Mouse (Mus musculus): ENCODE measurements at regions not wholly inside any gene's neighbourhood (a gene's known extent, or its start where the extent isn't known, plus 50 kb on each side); places are given as distances from the start of the nearest gene placed in this dataset.

- in situ Hi-C loops (cut with MboI; ENCODE audit: low pct_unique_long_range_greater_than_20kb), result no loop called here
- peak; percentile 94 for ATAC-seq
- ChIA-PET CTCF (interaction anchor here (1.0 to 1.8 kb wide), 3 partner anchors 64 to 228 kb away, joined by 3 to 4 read pairs (median 3); no protein-coding TSS in a partner anchor), POLR2A (no interaction called here)
- peak; percentile 62 for DNase-seq (ENCODE audit: low read depth, low spot score)
- TF ChIP-seq CTCF (IDR thresholded peaks at IDR 0.05), result no peak
- no peaks in the 10 kb centered on the region for H3K27me3 ChIP-seq
Measured at GRCm38 (mm10) chr2:147851186-147851802, 195.5 kb downstream of the Foxa2 start.

- DNase-seq (ENCODE audit: low read depth, low spot score), result no peak
- ATAC-seq, result no peak
- H3K27me3 ChIP-seq, result no peaks in the 10 kb centered on the region
- ChIA-PET CTCF (interaction anchor here (0.8 to 1.8 kb wide), 2 partner anchors 39 to 201 kb away, joined by 3 to 5 read pairs; no protein-coding TSS in a partner anchor), POLR2A (no interaction called here)
- in situ Hi-C loops (cut with MboI; ENCODE audit: low pct_unique_long_range_greater_than_20kb), result loop anchor here (10.0 kb wide), 1 partner anchor 198 kb away; the partner anchor contains the start of gene Foxa2
- peak; percentile 73 for TF ChIP-seq CTCF (IDR thresholded peaks at IDR 0.05)
Measured at GRCm38 (mm10) chr2:147846968-147847749, 199.6 kb downstream of the Foxa2 start.

- no peak for TF ChIP-seq CTCF (IDR thresholded peaks at IDR 0.05)
- in situ Hi-C loops (cut with MboI; ENCODE audit: low pct_unique_long_range_greater_than_20kb), result loop anchor here (10.0 kb wide), 1 partner anchor 200 kb away; the partner anchor contains the start of gene Foxa2
- DNase-seq (ENCODE audit: low read depth, low spot score) (no peak), ATAC-seq (no peak)
- H3K27me3 ChIP-seq, result peaks cover 4% of the 10 kb centered on the region
- ChIA-PET CTCF (no interaction called here), POLR2A (no interaction called here)
Measured at GRCm38 (mm10) chr2:147845256-147845655, 201.5 kb downstream of the Foxa2 start.

- no peak for TF ChIP-seq CTCF (IDR thresholded peaks at IDR 0.05)
- ATAC-seq (no peak), DNase-seq (ENCODE audit: low read depth, low spot score) (no peak)
- peaks cover 4% of the 10 kb centered on the region for H3K27me3 ChIP-seq
- ChIA-PET CTCF (no interaction called here), POLR2A (no interaction called here)
- in situ Hi-C loops (cut with MboI; ENCODE audit: low pct_unique_long_range_greater_than_20kb), result loop anchor here (10.0 kb wide), 1 partner anchor 204 kb away; the partner anchor contains the start of gene Foxa2
Measured at GRCm38 (mm10) chr2:147840936-147841335, 205.8 kb downstream of the Foxa2 start.

- ATAC-seq, result no peak
- CTCF ChIA-PET, result interaction anchor here (1.2 kb wide), 1 partner anchor 9 kb away, joined by 3 read pairs; no protein-coding TSS in a partner anchor
Measured at GRCm38 (mm10) chr2:147838613-147839012, 208.2 kb downstream of the Foxa2 start.

GRCm38 (mm10) chr2:147830551-147830950 is 216.2 kb downstream of the Foxa2 start:
- ChIA-PET CTCF (interaction anchor here (1.2 kb wide), 1 partner anchor 8 kb away, joined by 3 read pairs; no protein-coding TSS in a partner anchor), POLR2A (no interaction called here)
- in situ Hi-C loops (cut with MboI; ENCODE audit: low pct_unique_long_range_greater_than_20kb), result no loop called here
- TF ChIP-seq CTCF (IDR thresholded peaks at IDR 0.05), result no peak
- DNase-seq (ENCODE audit: low read depth, low spot score) (no peak), ATAC-seq (no peak)
- no peaks in the 10 kb centered on the region for H3K27me3 ChIP-seq

More at GRCm38 (mm10) chr2:147838613-147839012, 208.2 kb downstream of the Foxa2 start:
- POLR2A ChIA-PET, result no interaction called here
- in situ Hi-C loops (cut with MboI; ENCODE audit: low pct_unique_long_range_greater_than_20kb), result no loop called here
- TF ChIP-seq CTCF (IDR thresholded peaks at IDR 0.05), result no peak
- DNase-seq (ENCODE audit: low read depth, low spot score), result no peak
- H3K27me3 ChIP-seq, result peaks cover 4% of the 10 kb centered on the region

GRCm38 (mm10) chr2:147816951-147817350 is 229.8 kb downstream of the Foxa2 start:
- in situ Hi-C loops (cut with MboI; ENCODE audit: low pct_unique_long_range_greater_than_20kb), result loop anchor here (25.0 kb wide), 1 partner anchor 770 kb away; no protein-coding TSS in a partner anchor
- H3K27me3 ChIP-seq, result peaks cover 6% of the 10 kb centered on the region
- ChIA-PET CTCF (interaction anchor here (3.1 kb wide), 1 partner anchor 9 kb away, joined by 10 read pairs; no protein-coding TSS in a partner anchor), POLR2A (no interaction called here)
- DNase-seq (ENCODE audit: low read depth, low spot score), result no peak
- ATAC-seq, result no peak
- no peak for TF ChIP-seq CTCF (IDR thresholded peaks at IDR 0.05)

- no peak for ATAC-seq
- TF ChIP-seq CTCF (IDR thresholded peaks at IDR 0.05), result no peak
- POLR2A ChIA-PET, result no interaction called here
- H3K27me3 ChIP-seq, result peaks cover under 1% of the 10 kb centered on the region
- CTCF ChIA-PET, result no interaction called here
- in situ Hi-C loops (cut with MboI; ENCODE audit: low pct_unique_long_range_greater_than_20kb), result loop anchor here (25.0 kb wide), 1 partner anchor 773 kb away; no protein-coding TSS in a partner anchor
- no peak for DNase-seq (ENCODE audit: low read depth, low spot score)
Measured at GRCm38 (mm10) chr2:147814231-147814630, 232.5 kb downstream of the Foxa2 start.

GRCm38 (mm10) chr2:147813516-147813915 is 233.3 kb downstream of the Foxa2 start:
- POLR2A ChIA-PET, result no interaction called here
- no peak for ATAC-seq
- TF ChIP-seq CTCF (IDR thresholded peaks at IDR 0.05), result no peak

GRCm38 (mm10) chr2:147808036-147808675 is 238.6 kb downstream of the Foxa2 start:
- ATAC-seq (no peak), DNase-seq (ENCODE audit: low read depth, low spot score) (peak; percentile 7)
- ChIA-PET CTCF (interaction anchor here (0.9 to 2.0 kb wide), 8 partner anchors 10 to 303 kb away, joined by 3 to 10 read pairs (median 4); no protein-coding TSS in a partner anchor), POLR2A (interaction anchor here (0.6 kb wide), 2 partner anchors 217 to 529 kb away, joined by 3 read pairs; no protein-coding TSS in a partner anchor)
- in situ Hi-C loops (cut with MboI; ENCODE audit: low pct_unique_long_range_greater_than_20kb), result loop anchor here (25.0 kb wide), 1 partner anchor 779 kb away; no protein-coding TSS in a partner anchor
- peak; percentile 69 for TF ChIP-seq CTCF (IDR thresholded peaks at IDR 0.05)
- H3K27me3 ChIP-seq, result peaks cover 8% of the 10 kb centered on the region

More at GRCm38 (mm10) chr2:147813516-147813915, 233.3 kb downstream of the Foxa2 start:
- no peak for DNase-seq (ENCODE audit: low read depth, low spot score)
- in situ Hi-C loops (cut with MboI; ENCODE audit: low pct_unique_long_range_greater_than_20kb), result loop anchor here (25.0 kb wide), 1 partner anchor 774 kb away; no protein-coding TSS in a partner anchor
- no peaks in the 10 kb centered on the region for H3K27me3 ChIP-seq
- CTCF ChIA-PET, result interaction anchor here (1.6 kb wide), 1 partner anchor 14 kb away, joined by 4 read pairs; no protein-coding TSS in a partner anchor
